Mouse (Mus musculus) subcutaneous adipose tissue, adult 2 months (tissue): ENCODE measurements around the gene Olfr376. TPM values are rescaled to one million over a fixed set of nuclear protein-coding genes. Genes with fewer than 3 reads are reported as not detected.

Experiments
- polyA plus RNA-seq: library from polyadenylated mRNA; depleted of rRNA; stranded (reverse); fragments of >200 nt; gene quantifications from 2 replicates; pipeline ENCODE4 v1.2.3, GENCODE M21; 2012; ENCODE audit warnings: low replicate concordance; rRNA removed

Olfr376 gene
- polyA plus RNA-seq: not detected in 2 replicates

GRCm38 (mm10) chr11:73370946-73371345 is at the start of gene Olfr376:
TSS of gene Olfr376 (plus strand) at chr11:73371246.

GRCm38 (mm10) chr11:73329442-73329841 is 41.6 kb upstream of the Olfr376 start, which contains the start of the genes Aspa, Gm49340 and Spata22:
TSS of gene Aspa (minus strand) at chr11:73329596.
TSS of gene Gm49340 (plus strand) at chr11:73329741.
TSS of gene Spata22 (plus strand) at chr11:73329741.

DNA sequence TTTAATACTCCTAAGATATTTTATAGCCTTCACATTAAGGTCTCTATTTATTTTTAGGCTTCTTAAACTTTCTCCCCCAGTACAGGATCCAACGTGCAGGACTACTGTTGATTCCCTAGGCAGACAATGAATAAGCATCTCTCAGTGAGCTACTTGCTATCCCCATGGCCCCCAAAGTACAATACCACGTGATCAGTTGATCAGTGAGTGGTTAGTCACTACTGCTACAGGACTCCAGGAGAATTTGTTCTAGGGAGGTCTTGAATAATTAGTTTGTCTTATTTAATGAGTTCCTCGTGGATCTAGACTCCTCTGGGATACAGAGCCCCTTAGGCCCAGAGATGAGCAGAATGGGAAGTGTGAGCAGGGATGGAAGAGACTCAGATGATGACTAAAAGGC is 20.6 kb upstream of the Olfr376 start, which contains the start of gene Olfr20:
Olfr20 (plus strand) TSS at position 301 of the 400 bp plus-strand sequence.

DNA sequence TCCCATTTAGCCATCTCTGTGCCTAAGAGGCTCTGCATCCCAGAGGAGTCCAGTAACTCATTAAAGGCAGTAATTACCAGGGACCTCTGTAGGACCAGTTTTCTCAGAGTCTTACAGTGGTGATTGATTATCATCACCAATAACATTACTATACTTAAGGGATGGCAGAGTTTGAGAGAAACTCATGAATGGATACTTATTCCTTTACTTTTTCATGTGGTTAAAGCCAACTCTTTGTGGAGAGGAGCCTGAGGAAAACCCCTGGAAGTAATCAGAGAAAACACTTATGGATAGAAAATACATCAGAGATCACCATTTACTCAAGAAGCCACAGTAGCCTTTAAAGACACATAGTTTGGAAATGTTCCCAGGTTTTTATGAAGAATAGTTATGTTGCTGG is 28.5 kb downstream of the Olfr376 start, which contains the start of gene Olfr1:
Olfr1 (minus strand) TSS at position 101 of the 400 bp plus-strand sequence.

Other genes starting within 250 kb of the Olfr376 start
- gene Haspin, start 233.0 kb upstream of the Olfr376 start, polyA plus RNA-seq: 0.26 and 1.9 TPM in 2 replicates
- 5.5 and 9.3 TPM in 2 replicates for gene P2rx5, start 210.8 kb upstream of the Olfr376 start, polyA plus RNA-seq
- gene Emc6, start 194.2 kb upstream of the Olfr376 start, polyA plus RNA-seq: 74.8 and 94.3 TPM in 2 replicates
- gene Tax1bp3, start 194.2 kb upstream of the Olfr376 start, polyA plus RNA-seq: 127 and 170 TPM in 2 replicates
- gene Ctns, start 172.2 kb upstream of the Olfr376 start, polyA plus RNA-seq: 22.1 and 23.4 TPM in 2 replicates
- 9.3 and 15.2 TPM in 2 replicates for gene Shpk, start 171.8 kb upstream of the Olfr376 start, polyA plus RNA-seq
- gene Trpv1, start 137.0 kb upstream of the Olfr376 start, polyA plus RNA-seq: 2.9 and 6.3 TPM in 2 replicates
- 0.21 and 0.26 TPM in 2 replicates for gene Trpv3, start 103.9 kb upstream of the Olfr376 start, polyA plus RNA-seq
- gene Aspa, start 41.6 kb upstream of the Olfr376 start, polyA plus RNA-seq: 11.1 and 23.5 TPM in 2 replicates
- 0.06 TPM in 1 of 2 replicates, not detected in the other for gene Gm49340, start 41.5 kb upstream of the Olfr376 start, polyA plus RNA-seq
- gene Spata22, start 41.5 kb upstream of the Olfr376 start, polyA plus RNA-seq: 0.33 and 0.34 TPM in 2 replicates
- gene Olfr20, start 20.5 kb upstream of the Olfr376 start, polyA plus RNA-seq: 0.46 and 0.77 TPM in 2 replicates
- gene Olfr1, start 28.4 kb downstream of the Olfr376 start, polyA plus RNA-seq: not detected in 2 replicates
- gene Olfr378, start 57.2 kb downstream of the Olfr376 start, polyA plus RNA-seq: not detected in 2 replicates
- not detected in 2 replicates for gene Olfr380, start 86.3 kb downstream of the Olfr376 start, polyA plus RNA-seq
- not detected in 2 replicates for gene Olfr381, start 120.4 kb downstream of the Olfr376 start, polyA plus RNA-seq
- gene Olfr382, start 146.0 kb downstream of the Olfr376 start, polyA plus RNA-seq: not detected in 2 replicates
- not detected in 2 replicates for gene Olfr385, start 221.8 kb downstream of the Olfr376 start, polyA plus RNA-seq
- not detected in 2 replicates for gene Olfr384, start 227.3 kb downstream of the Olfr376 start, polyA plus RNA-seq